Mouse (Mus musculus): Measurements from ENCODE around the gene Phldb2. TPM values are rescaled to one million over a fixed set of nuclear protein-coding genes. Genes with fewer than 3 reads are reported as not detected.

The Phldb2 gene
- total RNA-seq, 2 experiments from 2014 or later, result 16.4 to 17.3 TPM

DNA sequence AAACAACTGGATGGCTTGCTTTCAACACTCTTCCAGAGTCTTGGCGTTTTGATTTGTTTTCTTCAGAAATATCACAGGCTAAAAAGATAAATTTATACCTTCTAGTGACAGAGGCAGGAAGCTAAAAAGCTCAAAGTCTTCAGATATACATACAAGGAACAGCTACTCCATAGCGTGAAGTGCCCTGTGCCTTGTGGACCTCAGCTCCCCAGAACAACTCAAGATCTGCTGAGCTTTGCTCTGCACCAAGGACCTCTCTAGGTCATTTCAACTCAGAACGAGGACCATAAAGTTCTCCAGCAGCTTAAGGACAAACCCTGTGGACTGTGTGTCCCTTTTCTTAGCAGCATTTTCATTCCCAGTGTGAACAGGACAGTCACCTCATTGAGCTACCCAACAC, 188.3 kb downstream of the Phldb2 start:
- no peak for DNase-seq (ENCODE audit: low spot score)
- intact Hi-C loops (cut with DNase I), result no loop called here

DNA sequence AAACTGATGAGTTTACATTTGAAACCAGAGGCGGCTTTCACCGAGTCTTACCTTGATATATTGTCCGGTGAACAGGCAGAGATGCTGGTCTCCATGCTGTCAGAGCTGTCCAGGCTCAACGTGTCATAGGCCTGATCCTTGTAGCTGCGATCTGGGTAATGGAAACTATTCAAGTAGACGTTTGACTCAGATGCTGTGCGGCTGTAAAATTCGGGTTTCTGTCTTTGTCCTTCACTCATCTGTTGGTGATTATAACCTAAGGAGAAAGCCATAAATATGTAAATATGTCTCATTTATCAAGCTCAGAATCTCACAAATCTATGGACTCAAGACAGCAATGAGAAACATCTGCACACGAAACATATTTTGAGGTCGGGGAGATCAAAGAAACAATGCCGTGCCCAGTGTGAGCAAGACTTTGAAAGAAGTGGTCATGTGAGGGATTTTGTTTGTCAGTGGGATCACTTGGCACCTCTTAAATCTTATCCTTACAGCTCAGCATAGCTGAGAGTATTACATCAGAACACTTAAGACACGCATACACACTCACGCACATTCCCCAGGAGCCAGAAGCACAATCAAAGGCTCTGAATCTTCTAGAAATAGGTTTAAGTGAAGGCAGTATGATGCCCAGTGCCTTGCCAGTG, 190.4 kb downstream of the Phldb2 start:
- no peak for DNase-seq (ENCODE audit: low spot score)
- intact Hi-C loops (cut with DNase I), result loop anchor here (5.0 kb wide), 2 partner anchors 34 to 69 kb away; no protein-coding TSS in a partner anchor

DNA sequence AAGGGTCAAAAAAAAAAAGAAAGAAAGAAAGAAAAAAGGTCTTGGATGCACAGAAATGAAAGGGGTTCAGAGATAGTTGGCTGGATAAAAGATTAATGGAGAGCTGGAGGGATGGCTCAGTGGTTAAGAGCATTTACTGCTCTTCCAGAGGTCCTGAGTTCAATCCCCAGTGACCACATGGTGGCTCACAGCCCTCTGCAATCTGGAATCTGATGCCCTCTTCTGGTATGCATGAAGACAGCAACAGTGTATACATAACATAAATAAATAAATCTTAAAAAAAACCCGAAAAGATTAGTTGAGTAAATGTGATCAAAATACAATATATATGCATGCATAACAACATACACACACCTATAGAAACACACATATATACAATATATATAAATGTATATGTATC, 192.0 kb downstream of the Phldb2 start:
- DNase-seq (ENCODE audit: low spot score), result no peak
- intact Hi-C loops (cut with DNase I), result loop anchor here (5.0 kb wide), 2 partner anchors 36 to 71 kb away; no protein-coding TSS in a partner anchor

DNA sequence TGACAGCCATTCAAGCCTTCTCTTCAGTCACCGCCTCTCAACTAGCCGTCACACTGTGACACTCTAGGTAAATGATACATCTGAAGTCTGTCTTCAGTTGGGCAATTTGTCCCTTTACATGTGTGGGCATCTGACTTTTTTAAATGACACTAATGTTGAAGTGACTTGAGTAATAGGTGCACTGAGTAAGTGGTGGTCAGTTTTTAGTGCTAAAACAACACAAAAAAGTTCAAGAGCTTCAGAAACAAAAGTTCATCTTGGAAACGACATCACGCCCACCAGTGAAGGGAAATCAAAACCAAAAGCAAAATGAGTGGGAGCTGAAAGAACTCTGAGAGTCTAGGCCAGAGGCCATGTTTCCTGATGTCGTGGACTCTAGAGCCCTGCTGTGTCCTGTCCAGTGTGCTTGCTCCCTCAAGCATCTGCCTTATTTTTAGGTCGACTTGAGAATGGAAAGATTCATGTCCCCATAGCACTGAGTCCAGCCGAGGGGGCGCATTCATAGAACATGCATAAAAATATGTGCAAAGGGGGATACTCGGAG, 194.6 kb downstream of the Phldb2 start:
- intact Hi-C loops (cut with DNase I), result loop anchor here (5.0 kb wide), 1 partner anchor 84 kb away; no protein-coding TSS in a partner anchor
- no peak for DNase-seq (ENCODE audit: low spot score)

DNA sequence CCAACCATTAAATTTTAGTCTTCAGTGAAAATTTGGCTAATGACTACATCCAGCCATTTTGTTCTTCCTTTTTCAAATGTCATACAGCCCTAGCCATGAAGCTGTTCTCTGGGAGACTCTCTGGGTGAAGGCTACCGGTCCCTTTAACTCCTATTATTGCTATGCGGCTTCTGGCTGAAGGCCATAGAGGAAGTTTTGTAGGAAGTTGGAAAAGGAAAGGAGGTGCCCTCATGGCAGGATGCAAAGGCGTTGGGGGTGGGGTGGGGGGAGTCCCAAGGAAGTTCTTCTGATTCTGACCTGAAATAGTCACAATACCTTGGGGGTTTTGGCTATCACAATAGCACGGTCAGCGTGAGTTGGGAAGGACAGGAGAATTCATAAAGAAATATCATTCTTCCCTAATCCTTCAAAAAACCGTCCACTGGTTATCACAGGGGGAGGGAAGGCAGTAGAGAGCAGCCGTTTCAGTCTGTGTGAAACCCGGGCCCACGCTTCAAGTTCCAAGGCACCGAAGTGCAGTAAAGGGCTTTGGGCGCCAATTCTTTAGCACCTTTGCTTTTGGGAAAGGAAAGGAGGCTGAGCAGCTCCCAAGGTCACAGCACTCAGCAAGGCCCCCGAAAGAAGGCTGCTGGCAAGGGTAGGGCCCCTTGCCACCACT, 195.8 kb downstream of the Phldb2 start:
- intact Hi-C loops (cut with DNase I), result loop anchor here (2.0 to 5.0 kb wide), 3 partner anchors 59 to 209 kb away; no protein-coding TSS in a partner anchor
- peak; percentile 51 for DNase-seq (ENCODE audit: low spot score)

DNA sequence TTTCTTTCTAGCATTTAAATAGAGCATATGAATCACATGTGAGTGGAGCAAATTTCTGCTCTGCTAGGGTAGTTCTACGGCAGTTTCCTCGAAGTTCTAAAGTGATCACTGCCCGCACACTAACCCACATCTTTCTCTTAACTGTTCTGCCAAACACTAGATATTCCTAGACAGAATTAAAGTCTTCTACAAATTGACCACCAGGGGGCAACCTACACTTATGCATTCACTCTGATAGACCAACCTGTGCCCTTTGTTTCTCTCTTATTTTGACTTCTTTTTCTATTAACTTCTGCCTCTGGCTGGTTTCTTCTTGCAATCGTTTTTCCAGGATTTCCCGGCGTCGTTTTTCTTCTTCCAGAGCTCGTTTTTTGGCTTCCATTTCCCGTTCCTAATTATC, 196.5 kb downstream of the Phldb2 start:
- no peak for DNase-seq (ENCODE audit: low spot score)
- intact Hi-C loops (cut with DNase I), result loop anchor here (2.0 to 5.0 kb wide), 3 partner anchors 60 to 210 kb away; no protein-coding TSS in a partner anchor

DNA sequence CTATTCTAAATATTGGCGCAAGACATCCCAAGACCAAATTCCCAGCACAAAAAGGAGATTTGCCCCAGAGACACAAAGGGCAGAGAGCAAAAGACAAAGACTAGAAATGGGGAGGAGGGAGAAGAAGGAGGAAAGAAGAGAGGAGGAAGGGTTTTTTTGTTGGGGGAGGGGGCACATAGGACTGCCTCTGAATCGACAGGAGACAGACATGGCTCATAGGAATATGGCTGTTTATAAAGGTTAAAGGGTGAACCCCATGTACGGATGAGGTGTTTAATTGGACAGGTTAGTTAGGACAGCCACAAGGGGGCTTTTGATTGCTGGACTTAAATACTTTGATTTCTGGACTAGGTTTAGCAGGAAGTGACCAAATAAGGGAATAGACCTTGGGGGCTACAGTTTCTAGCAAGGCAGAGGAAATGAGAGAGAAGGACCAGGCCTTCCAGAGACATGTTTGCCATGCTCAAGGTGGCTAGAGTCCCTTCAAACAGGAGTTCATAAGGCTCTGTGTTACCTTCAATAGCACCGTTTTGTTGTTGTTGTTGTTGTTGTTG, 209.7 kb downstream of the Phldb2 start:
- intact Hi-C loops (cut with DNase I), result loop anchor here (5.0 kb wide), 1 partner anchor 269 kb away; the partner anchor contains the start of gene Plcxd2
- DNase-seq (ENCODE audit: low spot score), result no peak

DNA sequence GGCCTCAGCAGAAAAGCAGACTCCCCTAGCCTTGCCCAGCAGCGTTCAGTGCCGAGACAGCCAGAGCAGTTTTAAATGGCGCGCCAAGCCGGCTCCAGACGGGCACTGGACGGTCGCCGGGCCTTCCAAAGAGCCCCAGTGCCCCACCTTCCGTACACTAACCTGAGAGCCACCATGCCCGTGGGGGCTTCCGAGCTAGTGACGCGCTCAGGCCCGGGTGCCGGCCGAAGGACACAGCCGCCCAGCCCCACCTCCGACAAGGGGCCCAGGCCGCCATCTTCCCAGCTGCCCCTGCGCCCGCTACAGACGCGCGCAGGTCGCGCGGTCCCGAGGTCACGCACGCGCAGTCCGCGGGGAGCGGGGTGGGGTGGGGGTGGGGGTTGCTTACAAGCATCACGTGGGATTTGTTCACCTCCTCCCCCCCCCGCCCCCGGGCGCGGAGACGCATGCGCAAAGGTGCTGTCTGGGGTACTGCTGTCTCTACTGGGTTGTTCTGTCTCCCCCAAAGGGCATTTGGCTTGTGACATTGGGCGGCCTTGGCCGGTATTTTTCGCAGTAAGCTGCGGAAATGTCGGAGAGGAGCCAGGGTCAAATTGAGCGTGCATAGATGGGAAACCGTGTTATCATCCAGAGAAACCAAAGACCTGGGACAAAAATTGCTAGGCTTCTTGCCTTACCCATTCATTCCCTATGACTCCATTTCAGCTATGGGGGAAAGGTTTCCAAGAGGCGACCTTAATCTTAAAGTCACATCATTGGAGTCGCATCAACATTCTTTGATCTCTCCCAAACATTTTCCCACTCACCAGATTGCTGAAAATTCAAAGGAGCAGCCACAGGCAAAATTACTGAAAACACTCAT, 210.6 kb downstream of the Phldb2 start, which contains the start of gene Abhd10:
Abhd10 (minus strand) TSS at position 341 of the 862 bp plus-strand sequence.
- peak; percentile 89 for DNase-seq (ENCODE audit: low spot score)
- intact Hi-C loops (cut with DNase I), result loop anchor here (5.0 kb wide), 1 partner anchor 269 kb away; the partner anchor contains the start of gene Plcxd2

DNA sequence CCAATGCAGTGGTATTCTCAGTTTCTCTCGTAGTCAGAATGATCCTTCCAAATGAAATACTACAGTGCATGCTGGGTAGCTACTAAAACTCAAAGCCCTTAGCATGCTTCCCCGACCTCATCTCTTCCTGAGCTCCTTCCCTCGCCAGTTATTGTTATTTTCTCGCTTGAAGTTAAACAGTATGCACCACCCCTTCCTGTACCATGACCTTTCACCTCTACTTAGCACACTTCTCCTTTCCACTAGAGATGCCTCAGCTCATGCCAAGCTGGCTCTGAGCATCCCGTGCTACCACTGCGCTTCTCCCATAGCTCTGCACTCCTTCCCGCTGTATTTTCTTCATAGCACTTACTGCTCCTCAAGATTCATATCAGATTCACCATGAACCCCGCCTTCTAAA, 215.5 kb downstream of the Phldb2 start:
- intact Hi-C loops (cut with DNase I), result no loop called here
- no peak for DNase-seq (ENCODE audit: low spot score)

DNA sequence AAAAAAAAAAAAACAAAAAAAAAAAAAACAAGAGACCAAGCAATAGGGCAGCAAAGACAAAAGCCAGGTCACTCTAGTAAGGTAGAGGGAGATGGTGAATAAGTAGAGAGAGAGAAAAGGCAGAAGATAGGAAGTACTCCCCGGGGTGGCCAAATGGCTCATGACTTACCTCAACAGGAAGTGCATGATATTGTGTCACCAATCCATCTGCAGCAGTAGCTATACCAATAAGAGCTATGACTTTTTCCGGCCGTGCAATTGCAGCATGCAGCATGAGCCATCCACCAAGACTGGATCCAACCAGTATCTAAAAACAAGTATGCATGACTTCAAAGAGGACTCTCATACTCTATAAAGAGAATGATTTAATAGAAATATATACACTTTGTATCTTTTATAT, 216.7 kb downstream of the Phldb2 start:
- intact Hi-C loops (cut with DNase I), result no loop called here
- DNase-seq (ENCODE audit: low spot score), result no peak

DNA sequence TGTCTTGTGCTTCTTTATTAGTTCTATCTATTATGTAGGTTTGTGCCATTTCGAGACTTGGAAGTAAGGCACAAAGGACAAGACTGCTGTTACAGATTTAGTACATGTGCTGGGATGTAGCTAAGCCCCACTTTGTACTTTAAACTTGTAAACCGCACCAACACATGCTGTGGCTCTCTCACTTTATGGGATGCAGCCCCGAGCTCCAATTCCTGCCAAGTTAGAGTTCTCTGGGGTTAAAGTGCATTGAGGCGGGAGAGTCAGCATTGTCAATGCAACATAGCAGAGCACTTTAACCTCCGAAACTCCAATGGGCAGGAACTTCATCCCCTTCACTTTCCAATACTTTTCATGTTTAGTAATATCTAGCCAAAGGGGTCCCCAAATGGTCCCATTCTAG, 224.2 kb downstream of the Phldb2 start:
- intact Hi-C loops (cut with DNase I), result no loop called here
- DNase-seq (ENCODE audit: low spot score), result no peak

DNA sequence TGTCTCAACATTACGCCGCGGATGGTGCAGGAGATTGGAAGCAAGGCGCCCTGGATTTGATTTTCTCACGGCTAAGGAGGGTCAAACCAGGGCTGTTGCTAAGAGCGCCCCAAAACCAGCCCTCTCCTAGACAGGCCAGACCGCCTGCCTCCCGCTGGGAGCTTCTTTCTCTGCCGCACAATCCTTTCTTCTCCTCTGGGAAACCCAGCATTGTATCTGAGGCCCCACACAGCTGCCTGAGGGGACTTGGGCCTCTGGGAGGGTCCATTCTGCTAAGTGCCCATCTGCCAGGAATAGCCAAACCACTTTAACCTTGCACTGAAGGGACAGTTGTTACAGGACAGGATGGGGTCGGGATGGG, 228.7 kb downstream of the Phldb2 start:
- no peak for DNase-seq (ENCODE audit: low spot score)
- intact Hi-C loops (cut with DNase I), result no loop called here

DNA sequence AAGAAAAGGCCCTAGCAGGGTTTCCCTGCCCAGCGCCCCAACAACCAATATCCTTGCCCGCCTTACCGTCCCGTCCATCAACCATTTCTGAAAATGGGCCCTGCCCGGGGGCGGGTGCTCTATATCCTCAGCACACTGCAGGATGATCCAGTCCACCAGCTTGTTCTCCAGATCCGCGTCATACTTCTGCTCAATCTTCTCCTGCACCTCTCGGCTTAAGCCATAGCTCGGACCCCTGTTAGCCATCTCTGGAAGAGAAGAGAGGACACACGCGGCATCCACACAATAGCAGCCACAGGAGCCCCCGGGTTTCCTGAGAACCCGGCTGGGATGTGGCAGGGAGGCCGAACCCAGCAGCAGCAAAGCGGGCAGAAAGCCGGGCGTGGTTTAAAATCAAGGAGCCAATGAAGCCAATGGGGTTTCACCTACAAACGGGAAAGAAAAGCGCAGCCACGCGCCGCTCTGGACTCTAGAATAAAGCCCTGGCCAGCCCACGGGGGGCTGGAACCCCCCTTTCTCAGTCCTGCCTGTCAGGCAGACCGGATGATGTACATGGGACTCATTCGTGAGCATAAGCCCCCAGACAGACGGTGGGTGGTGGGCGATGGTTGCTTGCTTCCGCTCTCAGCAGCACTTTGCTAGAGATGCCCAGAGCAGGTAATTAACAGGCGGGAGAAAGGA, 229.2 kb downstream of the Phldb2 start, which contains the start of gene Tagln3:
Tagln3 (minus strand) TSS at position 548 of the 681 bp plus-strand sequence.
- intact Hi-C loops (cut with DNase I), result no loop called here
- DNase-seq (ENCODE audit: low spot score), result no peak

DNA sequence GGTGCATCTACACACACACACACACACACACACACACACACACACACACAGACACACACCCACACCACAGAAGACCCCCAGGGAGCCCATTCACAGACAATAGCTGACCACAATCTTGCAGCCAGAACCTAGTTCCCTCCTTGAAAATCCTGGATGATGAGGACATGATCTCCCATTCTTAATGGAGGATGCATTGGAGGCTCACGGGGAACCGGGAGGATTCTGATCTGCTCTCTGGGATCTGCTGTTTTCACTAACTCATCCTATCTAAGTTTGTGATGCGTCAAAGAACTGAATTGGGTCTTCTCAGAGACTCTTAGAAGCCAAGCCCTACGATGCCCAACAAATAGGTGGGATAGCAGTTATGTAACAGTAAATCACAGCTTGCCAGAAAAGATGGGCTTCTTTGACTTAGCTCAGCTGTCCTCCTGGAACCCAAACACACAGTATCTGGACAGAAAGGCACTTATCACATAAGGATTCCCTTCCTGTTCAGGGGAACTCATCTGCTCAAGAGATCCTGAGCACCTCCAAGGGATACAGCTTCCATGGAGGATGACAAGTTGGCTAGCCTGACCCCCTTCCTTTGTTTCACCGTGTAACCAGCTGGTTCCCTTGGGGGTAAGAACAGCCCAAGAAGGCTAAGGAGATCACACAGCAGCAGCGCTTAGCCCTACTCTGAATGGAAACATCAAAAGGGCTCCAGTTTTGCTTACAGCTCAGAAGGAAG, 230.1 kb downstream of the Phldb2 start:
- intact Hi-C loops (cut with DNase I), result no loop called here

DNA sequence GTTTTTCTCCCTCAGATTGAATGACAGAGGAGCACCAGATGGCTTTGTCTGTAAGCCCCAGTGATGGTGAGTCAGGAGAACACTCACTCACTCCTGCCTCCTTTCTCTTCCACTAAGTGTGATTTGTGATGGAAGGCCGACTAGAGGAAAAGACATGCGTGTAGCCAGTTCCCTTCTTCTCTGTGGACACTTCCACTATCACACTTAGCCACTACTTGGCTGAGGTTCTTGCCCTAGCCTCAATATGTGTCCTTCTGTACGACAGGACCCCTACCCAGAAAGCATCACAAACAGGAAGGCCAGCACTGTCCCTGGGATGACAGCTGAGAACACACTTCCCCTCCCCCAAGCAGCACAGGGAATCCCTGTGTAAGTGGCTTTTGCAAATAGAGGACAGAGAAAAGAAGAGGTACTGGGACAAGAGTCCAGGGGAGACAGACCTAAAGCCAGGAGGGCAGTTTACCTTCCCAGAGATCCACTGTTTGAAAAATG, 230.9 kb downstream of the Phldb2 start:
- no peak for DNase-seq (ENCODE audit: low spot score)
- intact Hi-C loops (cut with DNase I), result no loop called here

More for the DNA sequence above, 230.1 kb downstream of the Phldb2 start:
- no peak for DNase-seq (ENCODE audit: low spot score)

DNA sequence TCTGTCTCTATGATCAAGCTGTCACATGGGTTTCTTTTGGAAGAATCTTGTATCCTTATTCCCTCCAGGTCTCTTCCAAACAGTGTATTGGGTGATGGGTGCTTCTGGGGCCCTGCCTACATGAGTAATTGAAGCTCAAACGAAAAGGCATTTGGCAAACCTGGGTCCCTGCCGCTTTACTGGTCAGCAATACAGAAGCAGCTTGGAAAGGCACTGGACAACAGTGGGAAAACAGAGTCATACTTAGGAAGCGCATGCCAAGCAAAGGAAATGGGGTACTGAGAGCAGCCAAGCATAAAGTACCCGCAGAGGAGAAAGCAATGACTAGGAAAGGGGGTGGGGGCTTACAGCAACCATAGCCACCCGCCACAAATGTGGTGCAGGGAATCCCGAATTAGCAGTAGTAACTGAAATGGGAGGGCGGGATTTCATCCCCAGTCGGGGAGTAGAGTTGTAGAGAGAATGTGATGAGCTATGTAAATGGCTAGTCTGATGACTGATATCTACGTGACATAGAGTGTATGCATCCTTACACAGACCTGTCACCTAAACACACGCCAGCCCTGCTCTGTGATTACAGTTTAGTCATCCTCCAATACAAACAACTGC, 233.3 kb downstream of the Phldb2 start:
- no peak for DNase-seq (ENCODE audit: low spot score)
- intact Hi-C loops (cut with DNase I), result no loop called here

DNA sequence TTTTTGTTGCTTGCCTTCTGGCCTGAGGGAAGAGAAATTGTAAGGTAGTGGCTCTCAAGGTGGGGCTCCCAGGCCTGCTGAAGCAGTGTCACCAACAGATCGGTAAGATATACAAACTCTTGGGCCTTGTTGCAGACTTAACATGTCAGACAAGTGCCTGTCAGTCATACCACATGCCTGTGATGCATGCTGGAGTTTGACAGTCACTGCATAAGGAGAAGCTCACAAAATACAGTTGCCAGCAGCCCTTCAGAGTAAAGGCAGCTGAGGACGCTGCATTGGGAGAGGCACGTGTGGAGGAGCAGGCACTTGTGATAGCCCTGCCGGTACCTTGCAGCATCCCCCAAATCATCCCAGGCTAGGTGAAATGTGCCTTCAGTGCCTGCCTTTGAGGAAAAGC, 235.1 kb downstream of the Phldb2 start:
- intact Hi-C loops (cut with DNase I), result no loop called here
- DNase-seq (ENCODE audit: low spot score), result no peak
